Mouse (Mus musculus): ENCODE measurements at regions not wholly inside any gene's neighbourhood (a gene's known extent, or its start where the extent isn't known, plus 50 kb on each side); places are given as distances from the start of the nearest gene placed in this dataset.

GRCm38 (mm10) chr11:71357089-71357488, 126.6 kb upstream of the Nlrp1b start:
- Histone ChIP-seq H3K27me3 (ENCODE audit: insufficient read depth, low read length) (no peaks in the 10 kb centered on the region), H3K36me3 (replicated peaks; ENCODE audit: insufficient read depth, low read length) (no peaks in the 10 kb centered on the region), H3K4me1 (ENCODE audit: insufficient read depth) (no peaks in the 10 kb centered on the region), H3K4me3 (ENCODE audit: low read depth, low read length) (no peak overlapping the region), H3K9me3 (ENCODE audit: low read length) (no peaks in the 10 kb centered on the region), H3K27ac (ENCODE audit: low read depth) (no peak overlapping the region), H3K9ac (replicated peaks) (no peak overlapping the region), H3K4me2 (ENCODE audit: low read depth, low read length) (no peak overlapping the region)
- 38% methylated on average over 3 of the region's 3 CpGs for WGBS (ENCODE audit: insufficient replicate concordance)
- 0 out of 2 replicates have a peak, but pooled peaks have one; percentile 12 for TF ChIP-seq CTCF (IDR thresholded peaks at IDR 0.05; ENCODE audit: low read depth)
- TF ChIP-seq EP300 (IDR thresholded peaks at IDR 0.05; ENCODE audit: low read depth): no peak
- DNase-seq: no peak
- ATAC-seq: no peak

- Histone ChIP-seq H3K4me1 (ENCODE audit: insufficient read depth) (no peaks in the 10 kb centered on the region), H3K27ac (ENCODE audit: low read depth) (no peak overlapping the region), H3K36me3 (replicated peaks; ENCODE audit: insufficient read depth, low read length) (no peaks in the 10 kb centered on the region), H3K27me3 (ENCODE audit: insufficient read depth, low read length) (no peaks in the 10 kb centered on the region), H3K4me3 (ENCODE audit: low read depth, low read length) (no peak overlapping the region), H3K9ac (replicated peaks) (no peak overlapping the region), H3K4me2 (ENCODE audit: low read depth, low read length) (no peak overlapping the region), H3K9me3 (ENCODE audit: low read length) (no peaks in the 10 kb centered on the region)
- TF ChIP-seq EP300 (IDR thresholded peaks at IDR 0.05; ENCODE audit: low read depth): no peak
- no peak for TF ChIP-seq CTCF (IDR thresholded peaks at IDR 0.05; ENCODE audit: low read depth)
- ATAC-seq (no peak), DNase-seq (no peak)
- WGBS (ENCODE audit: insufficient replicate concordance): 68% methylated on average over 5 of the region's 5 CpGs
Measured at GRCm38 (mm10) chr11:71360856-71361255, 130.3 kb upstream of the Nlrp1b start.

GRCm38 (mm10) chr11:71371871-71372270, 141.3 kb upstream of the Nlrp1b start:
- 42% methylated on average over 5 of the region's 5 CpGs for WGBS (ENCODE audit: insufficient replicate concordance)
- Histone ChIP-seq H3K27me3 (ENCODE audit: insufficient read depth, low read length) (no peaks in the 10 kb centered on the region), H3K27ac (ENCODE audit: low read depth) (no peak overlapping the region), H3K4me1 (ENCODE audit: insufficient read depth) (no peaks in the 10 kb centered on the region), H3K9ac (replicated peaks) (no peak overlapping the region), H3K4me3 (ENCODE audit: low read depth, low read length) (no peak overlapping the region), H3K36me3 (replicated peaks; ENCODE audit: insufficient read depth, low read length) (no peaks in the 10 kb centered on the region), H3K4me2 (ENCODE audit: low read depth, low read length) (no peak overlapping the region), H3K9me3 (ENCODE audit: low read length) (no peaks in the 10 kb centered on the region)
- TF ChIP-seq EP300 (IDR thresholded peaks at IDR 0.05; ENCODE audit: low read depth) (no peak), CTCF (IDR thresholded peaks at IDR 0.05; ENCODE audit: low read depth) (no peak)
- no peak for DNase-seq
- no peak for ATAC-seq

GRCm38 (mm10) chr11:71375132-71375531, 144.6 kb upstream of the Nlrp1b start:
- TF ChIP-seq CTCF (IDR thresholded peaks at IDR 0.05; ENCODE audit: low read depth): no peak
- no peak for TF ChIP-seq EP300 (IDR thresholded peaks at IDR 0.05; ENCODE audit: low read depth)
- H3K4me1 ChIP-seq (ENCODE audit: insufficient read depth): no peaks in the 10 kb centered on the region
- H3K36me3 ChIP-seq (replicated peaks; ENCODE audit: insufficient read depth, low read length): no peaks in the 10 kb centered on the region
- no peak for DNase-seq
- no peak overlapping the region for H3K4me2 ChIP-seq (ENCODE audit: low read depth, low read length)
- no peak overlapping the region for H3K4me3 ChIP-seq (ENCODE audit: low read depth, low read length)
- 77% methylated on average over 5 of the region's 5 CpGs for WGBS (ENCODE audit: insufficient replicate concordance)
- no peaks in the 10 kb centered on the region for H3K27me3 ChIP-seq (ENCODE audit: insufficient read depth, low read length)
- no peak overlapping the region for H3K27ac ChIP-seq (ENCODE audit: low read depth)
- ATAC-seq: no peak
- H3K9me3 ChIP-seq (ENCODE audit: low read length): no peaks in the 10 kb centered on the region
- H3K9ac ChIP-seq (replicated peaks): no peak overlapping the region

GRCm38 (mm10) chr11:71388411-71388810, 157.9 kb upstream of the Nlrp1b start:
- Histone ChIP-seq H3K4me1 (ENCODE audit: insufficient read depth) (no peaks in the 10 kb centered on the region), H3K4me3 (ENCODE audit: low read depth, low read length) (no peak overlapping the region), H3K36me3 (replicated peaks; ENCODE audit: insufficient read depth, low read length) (no peaks in the 10 kb centered on the region), H3K9ac (replicated peaks) (no peak overlapping the region), H3K9me3 (ENCODE audit: low read length) (no peaks in the 10 kb centered on the region), H3K27me3 (ENCODE audit: insufficient read depth, low read length) (no peaks in the 10 kb centered on the region), H3K27ac (ENCODE audit: low read depth) (no peak overlapping the region), H3K4me2 (ENCODE audit: low read depth, low read length) (no peak overlapping the region)
- ATAC-seq (no peak), DNase-seq (no peak)
- TF ChIP-seq CTCF (IDR thresholded peaks at IDR 0.05; ENCODE audit: low read depth): no peak
- no peak for TF ChIP-seq EP300 (IDR thresholded peaks at IDR 0.05; ENCODE audit: low read depth)
- 62% methylated on average over 4 of the region's 4 CpGs for WGBS (ENCODE audit: insufficient replicate concordance)

DNA sequence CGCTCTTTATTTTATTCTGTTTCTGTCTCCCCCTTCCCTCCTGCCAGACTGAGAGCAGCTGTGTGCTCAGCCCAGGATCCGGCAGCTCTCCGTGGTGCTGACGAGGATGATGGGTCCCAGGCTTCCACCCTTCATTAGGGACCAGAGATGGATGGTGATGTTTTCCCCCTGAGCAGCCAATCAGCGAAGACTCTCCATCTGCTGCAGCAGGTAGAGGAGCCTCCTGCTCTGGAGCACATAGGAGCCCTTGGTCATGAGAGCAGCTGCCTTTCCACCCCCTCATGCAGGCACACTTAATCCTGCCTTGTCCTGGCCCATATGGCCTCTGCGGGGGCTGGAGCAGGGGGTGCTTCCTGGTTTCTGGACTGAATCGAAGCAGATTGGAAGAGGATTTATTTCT, 159.1 kb upstream of the Nlrp1b start:
- DNase-seq (no peak), ATAC-seq (no peak)
- Histone ChIP-seq H3K4me1 (ENCODE audit: insufficient read depth) (no peaks in the 10 kb centered on the region), H3K27ac (ENCODE audit: low read depth) (no peak overlapping the region), H3K4me2 (ENCODE audit: low read depth, low read length) (no peak overlapping the region), H3K27me3 (ENCODE audit: insufficient read depth, low read length) (no peaks in the 10 kb centered on the region), H3K36me3 (replicated peaks; ENCODE audit: insufficient read depth, low read length) (no peaks in the 10 kb centered on the region), H3K4me3 (ENCODE audit: low read depth, low read length) (no peak overlapping the region), H3K9ac (replicated peaks) (no peak overlapping the region), H3K9me3 (ENCODE audit: low read length) (no peaks in the 10 kb centered on the region)
- WGBS (ENCODE audit: insufficient replicate concordance): 27% methylated on average over 7 of the region's 7 CpGs
- no peak for TF ChIP-seq CTCF (IDR thresholded peaks at IDR 0.05; ENCODE audit: low read depth)
- no peak for TF ChIP-seq EP300 (IDR thresholded peaks at IDR 0.05; ENCODE audit: low read depth)

DNA sequence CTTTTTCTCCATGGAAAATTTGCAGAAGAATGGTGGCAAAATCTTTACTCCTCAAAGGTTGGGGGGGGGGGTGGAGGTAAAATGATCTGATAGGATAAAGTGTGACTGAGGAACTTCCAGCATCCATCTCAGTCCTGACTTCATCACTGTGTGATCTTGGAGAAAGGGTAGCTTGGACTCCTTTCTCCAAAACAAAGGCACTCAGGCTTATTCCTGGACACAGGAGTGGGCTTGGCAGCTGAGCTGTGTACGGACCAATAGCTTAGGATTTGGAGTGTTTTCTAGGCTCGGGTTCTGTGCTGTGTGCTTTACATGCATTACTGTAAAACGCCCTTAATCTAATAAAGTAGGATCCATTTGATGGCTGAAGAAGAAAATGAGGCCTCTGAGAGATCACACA, 159.6 kb upstream of the Nlrp1b start:
- no peak overlapping the region for H3K27ac ChIP-seq (ENCODE audit: low read depth)
- DNase-seq: no peak
- no peaks in the 10 kb centered on the region for H3K4me1 ChIP-seq (ENCODE audit: insufficient read depth)
- H3K36me3 ChIP-seq (replicated peaks; ENCODE audit: insufficient read depth, low read length): no peaks in the 10 kb centered on the region
- H3K9me3 ChIP-seq (ENCODE audit: low read length): no peaks in the 10 kb centered on the region
- no peak overlapping the region for H3K4me2 ChIP-seq (ENCODE audit: low read depth, low read length)
- H3K9ac ChIP-seq (replicated peaks): no peak overlapping the region
- ATAC-seq: no peak
- no peak for TF ChIP-seq EP300 (IDR thresholded peaks at IDR 0.05; ENCODE audit: low read depth)
- TF ChIP-seq CTCF (IDR thresholded peaks at IDR 0.05; ENCODE audit: low read depth): no peak
- WGBS (ENCODE audit: insufficient replicate concordance): 70% methylated on average over 3 of the region's 3 CpGs
- H3K27me3 ChIP-seq (ENCODE audit: insufficient read depth, low read length): no peaks in the 10 kb centered on the region
- H3K4me3 ChIP-seq (ENCODE audit: low read depth, low read length): no peak overlapping the region
